Mouse (Mus musculus) lung, embryonic 15.5 days (tissue): ENCODE results near the gene Gatad2a. TPM values are rescaled to one million over a fixed set of nuclear protein-coding genes. Genes with fewer than 3 reads are reported as not detected.
"Not testable (repeated sequence)": the region's sequence is repeated elsewhere in the genome, so short reads cannot be mapped to it uniquely, and the experiment has no call there.

ENCODE experiments used
- ATAC-seq: fragments of 200-750 bp; cut with Nextera tagmentation; 2 replicates; pipeline ENCODE4 v1.8.0; 2017; ENCODE audit warnings: moderate number of reproducible peaks, borderline replicate concordance; ENCODE audit not compliant: low FRiP score, low TSS enrichment; ENCODE audit errors: extremely low read depth
- H3K27ac ChIP-seq: fragments of 300-500 bp; sonication (generic); 2 replicates; pipeline ENCODE4 v1.5.1; 2015; ENCODE audit warnings: moderate library complexity, mild to moderate bottlenecking, inconsistent platforms
- H3K27me3 ChIP-seq: fragments of 300-500 bp; sonication (generic); 2 replicates; pipeline ENCODE4 v1.6.1; 2015; ENCODE audit warnings: inconsistent platforms
- H3K36me3 ChIP-seq: fragments of 300-500 bp; sonication (generic); 2 replicates; pipeline ENCODE4 v1.6.1; 2015; ENCODE audit warnings: inconsistent platforms
- H3K4me1 ChIP-seq: fragments of 300-500 bp; sonication (generic); 2 replicates; pipeline ENCODE4 v1.6.1; 2015; ENCODE audit warnings: inconsistent platforms
- H3K4me2 ChIP-seq: fragments of 300-500 bp; sonication (generic); 2 replicates; pipeline ENCODE4 v1.6.1; 2015; ENCODE audit warnings: inconsistent platforms, mild to moderate bottlenecking, moderate library complexity
- H3K4me3 ChIP-seq: fragments of 300-500 bp; sonication (generic); 2 replicates; pipeline ENCODE4 v1.5.1; 2015; ENCODE audit warnings: mild to moderate bottlenecking, inconsistent platforms
- H3K9ac ChIP-seq: fragments of 300-500 bp; sonication (generic); 2 replicates; pipeline ENCODE4 v1.6.1; 2015; ENCODE audit warnings: inconsistent platforms
- H3K9me3 ChIP-seq: fragments of 300-500 bp; sonication (generic); 2 replicates; pipeline ENCODE4 v1.6.1; 2016; ENCODE audit warnings: inconsistent platforms
- WGBS: fragments of 180-500 bp; shearing (Covaris S2); methylation state at CpG from one replicate; pipeline ENCODE4 v1.1.7; 2015; 5-methylcytosine and 5-hydroxymethylcytosine counted together
- polyA plus RNA-seq: library from polyadenylated mRNA; unstranded; fragments of >200 nt; fragmentation: Nextera tagmentation; extraction: Ambion mirVana; gene quantifications from 2 replicates; pipeline ENCODE4 v1.2.1, GENCODE M21; 2015

The Gatad2a gene
- polyA plus RNA-seq, 1 experiment from 2014 or later, result 60.3 TPM

- not testable (repeated sequence) for H3K9me3 ChIP-seq, H3K27ac ChIP-seq, H3K4me3 ChIP-seq, ATAC-seq, H3K4me2 ChIP-seq, H3K4me1 ChIP-seq, H3K9ac ChIP-seq, H3K27me3 ChIP-seq, H3K36me3 ChIP-seq
- 89% methylated on average over 14 of the region's 14 CpGs for WGBS
Measured at GRCm38 (mm10) chr8:70010796-70011195, 14.6 kb upstream of the Gatad2a start.

- Histone ChIP-seq H3K9ac (no peak overlapping the region), H3K27ac (no peak overlapping the region), H3K27me3 (no peaks in the 10 kb centered on the region), H3K36me3 (no peaks in the 10 kb centered on the region), H3K4me2 (no peak overlapping the region), H3K4me3 (no peak overlapping the region), H3K4me1 (peaks cover 12% of the 10 kb centered on the region; the same call in 1 of the 2 replicates), H3K9me3 (no peaks in the 10 kb centered on the region)
- WGBS, result 38% methylated on average over 2 of the region's 2 CpGs
- ATAC-seq, result no peak
Measured at GRCm38 (mm10) chr8:70005178-70005577, 9.0 kb upstream of the Gatad2a start.

- H3K9ac ChIP-seq, result no peak overlapping the region
- no peak overlapping the region for H3K4me3 ChIP-seq
Measured at GRCm38 (mm10) chr8:70004345-70004744, 8.2 kb upstream of the Gatad2a start.

GRCm38 (mm10) chr8:70003204-70003657 is 7.0 kb upstream of the Gatad2a start:
- Histone ChIP-seq H3K9me3 (no peaks in the 10 kb centered on the region), H3K9ac (no peak overlapping the region), H3K4me3 (no peak overlapping the region), H3K36me3 (no peaks in the 10 kb centered on the region), H3K27me3 (no peaks in the 10 kb centered on the region), H3K4me2 (no peak overlapping the region), H3K27ac (no peak overlapping the region), H3K4me1 (peaks cover 12% of the 10 kb centered on the region; the same call in 1 of the 2 replicates)
- WGBS, result 49% methylated on average over 4 of the region's 4 CpGs
- ATAC-seq, result no peak

More at GRCm38 (mm10) chr8:70004345-70004744, 8.2 kb upstream of the Gatad2a start:
- Histone ChIP-seq H3K4me2 (no peak overlapping the region), H3K4me1 (peaks cover 12% of the 10 kb centered on the region; the same call in 1 of the 2 replicates), H3K27ac (no peak overlapping the region), H3K27me3 (no peaks in the 10 kb centered on the region), H3K9me3 (no peaks in the 10 kb centered on the region), H3K36me3 (no peaks in the 10 kb centered on the region)
- ATAC-seq, result no peak

- WGBS, result 38% methylated on average over 7 of the region's 7 CpGs
- not testable (repeated sequence) for H3K36me3 ChIP-seq, ATAC-seq, H3K4me3 ChIP-seq, H3K9me3 ChIP-seq, H3K9ac ChIP-seq, H3K27me3 ChIP-seq
- Histone ChIP-seq H3K27ac (peak overlapping the region; percentile 88), H3K4me2 (peak overlapping the region; percentile 60), H3K4me1 (peaks cover 16% of the 10 kb centered on the region)
Measured at GRCm38 (mm10) chr8:70001892-70002191, 5.7 kb upstream of the Gatad2a start.

GRCm38 (mm10) chr8:70001176-70001891 is 5.2 kb upstream of the Gatad2a start:
- ATAC-seq, result peak; percentile 55; the same call in 1 of the 2 replicates
- H3K27me3 ChIP-seq, result no peaks in the 10 kb centered on the region
- WGBS, result under 1% methylated on average over 16 of the region's 16 CpGs
- H3K4me1 ChIP-seq, result peaks cover 16% of the 10 kb centered on the region
- peak overlapping the region; percentile 88 for H3K27ac ChIP-seq
- H3K4me3 ChIP-seq, result peak overlapping the region; percentile 24
- H3K4me2 ChIP-seq, result peak overlapping the region; percentile 60
- no peaks in the 10 kb centered on the region for H3K36me3 ChIP-seq
- no peaks in the 10 kb centered on the region for H3K9me3 ChIP-seq
- H3K9ac ChIP-seq, result peak overlapping the region; percentile 18; the same call in 1 of the 2 replicates

- Histone ChIP-seq H3K9ac (no peak overlapping the region), H3K4me2 (no peak overlapping the region), H3K4me3 (no peak overlapping the region), H3K4me1 (peaks cover 20% of the 10 kb centered on the region), H3K36me3 (no peaks in the 10 kb centered on the region), H3K27me3 (no peaks in the 10 kb centered on the region), H3K9me3 (no peaks in the 10 kb centered on the region), H3K27ac (peak overlapping the region; percentile 88; the same call in 1 of the 2 replicates)
- no peak for ATAC-seq
- 74% methylated on average over 2 of the region's 2 CpGs for WGBS
Measured at GRCm38 (mm10) chr8:70000226-70000625, 4.0 kb upstream of the Gatad2a start.

GRCm38 (mm10) chr8:69999236-69999635 is 3.1 kb upstream of the Gatad2a start:
- ATAC-seq, result no peak
- Histone ChIP-seq H3K27me3 (no peaks in the 10 kb centered on the region), H3K4me1 (peaks cover 23% of the 10 kb centered on the region), H3K36me3 (no peaks in the 10 kb centered on the region), H3K4me3 (no peak overlapping the region), H3K4me2 (no peak overlapping the region), H3K27ac (no peak overlapping the region), H3K9me3 (no peaks in the 10 kb centered on the region), H3K9ac (no peak overlapping the region)
- 87% methylated on average over 4 of the region's 4 CpGs for WGBS

- peaks cover 26% of the 10 kb centered on the region for H3K4me1 ChIP-seq
- 86% methylated on average over 3 of the region's 3 CpGs for WGBS
- no peak overlapping the region for H3K4me3 ChIP-seq
- no peak for ATAC-seq
- no peak overlapping the region for H3K9ac ChIP-seq
- no peak overlapping the region for H3K27ac ChIP-seq
- H3K27me3 ChIP-seq, result no peaks in the 10 kb centered on the region
- H3K9me3 ChIP-seq, result no peaks in the 10 kb centered on the region
- no peaks in the 10 kb centered on the region for H3K36me3 ChIP-seq
- no peak overlapping the region for H3K4me2 ChIP-seq
Measured at GRCm38 (mm10) chr8:69998706-69999105, 2.5 kb upstream of the Gatad2a start.

- Histone ChIP-seq H3K27ac (peak overlapping the region; percentile 89), H3K4me3 (peak overlapping the region; percentile 99), H3K4me1 (peaks cover 22% of the 10 kb centered on the region; the same call in 1 of the 2 replicates), H3K36me3 (no peaks in the 10 kb centered on the region), H3K27me3 (no peaks in the 10 kb centered on the region), H3K4me2 (peak overlapping the region; percentile 74), H3K9me3 (no peaks in the 10 kb centered on the region), H3K9ac (peak overlapping the region; percentile 63)
- no peak for ATAC-seq
- WGBS, result 2% methylated on average over 35 of the region's 35 CpGs
Measured at GRCm38 (mm10) chr8:69996589-69997285, 553 bp upstream of the Gatad2a start.

GRCm38 (mm10) chr8:69995422-69995775 is 785 bp downstream of the Gatad2a start:
- Histone ChIP-seq H3K4me3 (peak overlapping the region; percentile 99), H3K4me2 (peak overlapping the region; percentile 84), H3K27ac (peak overlapping the region; percentile 95), H3K9me3 (no peaks in the 10 kb centered on the region), H3K36me3 (no peaks in the 10 kb centered on the region), H3K27me3 (no peaks in the 10 kb centered on the region), H3K9ac (peak overlapping the region; percentile 91), H3K4me1 (peaks cover 18% of the 10 kb centered on the region; the same call in 1 of the 2 replicates)
- ATAC-seq, result no peak
- WGBS, result 1% methylated on average over 7 of the region's 7 CpGs

- not testable (repeated sequence) for H3K4me3 ChIP-seq, H3K4me1 ChIP-seq, H3K9me3 ChIP-seq, H3K27me3 ChIP-seq, ATAC-seq, H3K4me2 ChIP-seq, H3K27ac ChIP-seq, H3K9ac ChIP-seq, H3K36me3 ChIP-seq
- 94% methylated on average over 7 of the region's 7 CpGs for WGBS
Measured at GRCm38 (mm10) chr8:69988936-69989335, 7.2 kb downstream of the Gatad2a start.
